Mouse (Mus musculus): ENCODE data around the gene A2ml1. TPM values are rescaled to one million over a fixed set of nuclear protein-coding genes. Genes with fewer than 3 reads are reported as not detected.

The A2ml1 gene
- polyA plus RNA-seq, 1 experiment from 2014 or later: not detected

- Histone ChIP-seq H3K4me3 (ENCODE audit: low read depth, low read length) (no peak overlapping the region), H3K9me3 (replicated peaks; ENCODE audit: control insufficient read depth, low read length) (no peaks in the 10 kb centered on the region), H3K27ac (ENCODE audit: low read depth, low read length) (no peak overlapping the region), H3K9ac (ENCODE audit: low read depth, low read length) (no peak overlapping the region), H3K36me3 (ENCODE audit: control insufficient read depth, insufficient read depth, low read length) (no peaks in the 10 kb centered on the region), H3K4me2 (no peak overlapping the region), H3K4me1 (ENCODE audit: control insufficient read depth, insufficient read depth, low read length) (no peaks in the 10 kb centered on the region), H3K27me3 (ENCODE audit: control insufficient read depth, insufficient read depth, low read length) (no peaks in the 10 kb centered on the region)
- ATAC-seq (replicated peaks; ENCODE audit: insufficient number of reproducible peaks, low FRiP score, low TSS enrichment): no peak
- WGBS (ENCODE audit: insufficient replicate concordance): 87% methylated on average over 7 of the region's 7 CpGs
Observed at GRCm38 (mm10) chr6:128519159-128519558, 62.2 kb downstream of the A2ml1 start.

- Histone ChIP-seq H3K9me3 (replicated peaks; ENCODE audit: control insufficient read depth, low read length) (no peaks in the 10 kb centered on the region), H3K27ac (ENCODE audit: low read depth, low read length) (no peak overlapping the region), H3K36me3 (ENCODE audit: control insufficient read depth, insufficient read depth, low read length) (no peaks in the 10 kb centered on the region), H3K4me3 (ENCODE audit: low read depth, low read length) (no peak overlapping the region), H3K4me1 (ENCODE audit: control insufficient read depth, insufficient read depth, low read length) (no peaks in the 10 kb centered on the region), H3K9ac (ENCODE audit: low read depth, low read length) (no peak overlapping the region), H3K27me3 (ENCODE audit: control insufficient read depth, insufficient read depth, low read length) (no peaks in the 10 kb centered on the region), H3K4me2 (no peak overlapping the region)
- 82% methylated on average over 2 of the region's 2 CpGs for WGBS (ENCODE audit: insufficient replicate concordance)
- no peak for ATAC-seq (replicated peaks; ENCODE audit: insufficient number of reproducible peaks, low FRiP score, low TSS enrichment)
Observed at GRCm38 (mm10) chr6:128505676-128506236, 75.7 kb downstream of the A2ml1 start.

- 74% methylated on average over 5 of the region's 5 CpGs for WGBS (ENCODE audit: insufficient replicate concordance)
- ATAC-seq (replicated peaks; ENCODE audit: insufficient number of reproducible peaks, low FRiP score, low TSS enrichment): no peak
- no peaks in the 10 kb centered on the region for H3K36me3 ChIP-seq (ENCODE audit: control insufficient read depth, insufficient read depth, low read length)
- H3K4me1 ChIP-seq (ENCODE audit: control insufficient read depth, insufficient read depth, low read length): no peaks in the 10 kb centered on the region
- H3K27me3 ChIP-seq (ENCODE audit: control insufficient read depth, insufficient read depth, low read length): no peaks in the 10 kb centered on the region
- H3K27ac ChIP-seq (ENCODE audit: low read depth, low read length): no peak overlapping the region
- no peak overlapping the region for H3K4me3 ChIP-seq (ENCODE audit: low read depth, low read length)
- H3K9ac ChIP-seq (ENCODE audit: low read depth, low read length): no peak overlapping the region
- no peak overlapping the region for H3K4me2 ChIP-seq
- H3K9me3 ChIP-seq (replicated peaks; ENCODE audit: control insufficient read depth, low read length): no peaks in the 10 kb centered on the region
Observed at GRCm38 (mm10) chr6:128504743-128505142, 76.7 kb downstream of the A2ml1 start.

GRCm38 (mm10) chr6:128495346-128495745, 86.1 kb downstream of the A2ml1 start:
- H3K36me3 ChIP-seq (ENCODE audit: control insufficient read depth, insufficient read depth, low read length): no peaks in the 10 kb centered on the region
- no peaks in the 10 kb centered on the region for H3K27me3 ChIP-seq (ENCODE audit: control insufficient read depth, insufficient read depth, low read length)
- H3K4me2 ChIP-seq: no peak overlapping the region
- WGBS (ENCODE audit: insufficient replicate concordance): 70% methylated on average over 1 of the region's 1 CpGs
- ATAC-seq (replicated peaks; ENCODE audit: insufficient number of reproducible peaks, low FRiP score, low TSS enrichment): no peak
- no peak overlapping the region for H3K4me3 ChIP-seq (ENCODE audit: low read depth, low read length)
- H3K9ac ChIP-seq (ENCODE audit: low read depth, low read length): no peak overlapping the region
- H3K27ac ChIP-seq (ENCODE audit: low read depth, low read length): no peak overlapping the region
- no peaks in the 10 kb centered on the region for H3K4me1 ChIP-seq (ENCODE audit: control insufficient read depth, insufficient read depth, low read length)
- H3K9me3 ChIP-seq (replicated peaks; ENCODE audit: control insufficient read depth, low read length): no peaks in the 10 kb centered on the region

GRCm38 (mm10) chr6:128494646-128495331, 86.6 kb downstream of the A2ml1 start:
- ATAC-seq (replicated peaks; ENCODE audit: insufficient number of reproducible peaks, low FRiP score, low TSS enrichment): no peak
- H3K4me2 ChIP-seq: no peak overlapping the region
- H3K27me3 ChIP-seq (ENCODE audit: control insufficient read depth, insufficient read depth, low read length): no peaks in the 10 kb centered on the region
- 60% methylated on average over 15 of the region's 15 CpGs for WGBS (ENCODE audit: insufficient replicate concordance)
- no peaks in the 10 kb centered on the region for H3K9me3 ChIP-seq (replicated peaks; ENCODE audit: control insufficient read depth, low read length)
- H3K9ac ChIP-seq (ENCODE audit: low read depth, low read length): no peak overlapping the region
- no peak overlapping the region for H3K27ac ChIP-seq (ENCODE audit: low read depth, low read length)
- no peaks in the 10 kb centered on the region for H3K4me1 ChIP-seq (ENCODE audit: control insufficient read depth, insufficient read depth, low read length)
- H3K36me3 ChIP-seq (ENCODE audit: control insufficient read depth, insufficient read depth, low read length): no peaks in the 10 kb centered on the region
- no peak overlapping the region for H3K4me3 ChIP-seq (ENCODE audit: low read depth, low read length)

GRCm38 (mm10) chr6:128491916-128492315, 89.5 kb downstream of the A2ml1 start:
- Histone ChIP-seq H3K4me1 (ENCODE audit: control insufficient read depth, insufficient read depth, low read length) (no peaks in the 10 kb centered on the region), H3K36me3 (ENCODE audit: control insufficient read depth, insufficient read depth, low read length) (no peaks in the 10 kb centered on the region), H3K4me2 (no peak overlapping the region), H3K9ac (ENCODE audit: low read depth, low read length) (no peak overlapping the region), H3K27me3 (ENCODE audit: control insufficient read depth, insufficient read depth, low read length) (no peaks in the 10 kb centered on the region), H3K9me3 (replicated peaks; ENCODE audit: control insufficient read depth, low read length) (no peaks in the 10 kb centered on the region), H3K4me3 (ENCODE audit: low read depth, low read length) (no peak overlapping the region), H3K27ac (ENCODE audit: low read depth, low read length) (no peak overlapping the region)
- no peak for ATAC-seq (replicated peaks; ENCODE audit: insufficient number of reproducible peaks, low FRiP score, low TSS enrichment)
- WGBS (ENCODE audit: insufficient replicate concordance): 79% methylated on average over 4 of the region's 4 CpGs

GRCm38 (mm10) chr6:128490141-128490540, 91.3 kb downstream of the A2ml1 start:
- no peaks in the 10 kb centered on the region for H3K4me1 ChIP-seq (ENCODE audit: control insufficient read depth, insufficient read depth, low read length)
- H3K4me3 ChIP-seq (ENCODE audit: low read depth, low read length): no peak overlapping the region
- H3K9me3 ChIP-seq (replicated peaks; ENCODE audit: control insufficient read depth, low read length): no peaks in the 10 kb centered on the region
- H3K27ac ChIP-seq (ENCODE audit: low read depth, low read length): no peak overlapping the region
- no peaks in the 10 kb centered on the region for H3K27me3 ChIP-seq (ENCODE audit: control insufficient read depth, insufficient read depth, low read length)
- no peak for ATAC-seq (replicated peaks; ENCODE audit: insufficient number of reproducible peaks, low FRiP score, low TSS enrichment)
- H3K9ac ChIP-seq (ENCODE audit: low read depth, low read length): no peak overlapping the region
- WGBS (ENCODE audit: insufficient replicate concordance): 93% methylated on average over 10 of the region's 10 CpGs
- no peak overlapping the region for H3K4me2 ChIP-seq
- H3K36me3 ChIP-seq (ENCODE audit: control insufficient read depth, insufficient read depth, low read length): no peaks in the 10 kb centered on the region

Measured in heart, embryonic 11.5 days (tissue).